15 mouse cellular contexts compared by ENCODE assay signal in the genomic region with DNA sequence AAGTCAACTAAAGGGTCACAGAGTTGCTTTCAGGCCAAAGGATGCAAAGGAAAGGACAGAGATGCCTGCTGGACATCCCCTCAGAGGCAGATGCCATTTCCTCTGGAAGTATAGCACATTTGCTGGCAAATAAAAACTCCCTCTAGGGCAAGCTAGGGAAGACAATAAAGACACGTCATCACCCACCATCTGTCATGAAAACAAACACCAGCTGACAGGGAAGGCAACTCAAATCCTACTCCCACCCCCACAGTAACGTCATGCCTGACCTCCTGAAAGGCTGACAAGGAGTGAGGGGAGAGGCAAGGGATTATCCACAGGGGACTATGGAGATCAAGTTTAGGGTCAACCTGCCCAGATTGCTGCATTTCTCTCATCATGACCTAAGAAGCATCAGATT. TPM values are rescaled to one million over a fixed set of nuclear protein-coding genes. Genes with fewer than 3 reads are reported as not detected.
DNase-seq lines count a peak whose midpoint lies in the region; ATAC-seq lines count a peak whose summit lies in the region.
"Had no signal": no experiment of that assay in that cellular context is flagged by ENCODE, and none has a peak within 500 bp of the region (broad histone marks: within the 10 kb centered on the region; RNA-seq: fewer than 3 reads in every experiment).

No protein-coding gene starts in this region.

- no peak overlapping the region for H3K9ac ChIP-seq in midbrain, embryonic 11.5 days (ENCODE audit: low read length)
- H3K9ac ChIP-seq in midbrain, embryonic 16.5 days (ENCODE audit: low read depth, low read length): no peak overlapping the region
- H3K9ac ChIP-seq: kidney, embryonic 15.5 days; limb, embryonic 15.5 days had no signal

- ATAC-seq in midbrain, embryonic 11.5 days (ENCODE audit: low FRiP score): peak; percentile 92
- no peak for ATAC-seq in midbrain, embryonic 16.5 days
- no peak for ATAC-seq in granulocyte monocyte progenitor cell, adult 5-6 weeks (replicated peaks; ENCODE audit: poor library complexity, severe bottlenecking)

- no peak overlapping the region for H3K4me2 ChIP-seq in midbrain, embryonic 11.5 days
- H3K4me2 ChIP-seq in midbrain, embryonic 16.5 days (ENCODE audit: low read length): no peak overlapping the region
- H3K4me2 ChIP-seq: kidney, embryonic 15.5 days; limb, embryonic 15.5 days had no signal

- no peaks in the 10 kb centered on the region for H3K36me3 ChIP-seq in midbrain, embryonic 11.5 days (ENCODE audit: control insufficient read depth, insufficient read depth, low read length)
- no peaks in the 10 kb centered on the region for H3K36me3 ChIP-seq in midbrain, embryonic 16.5 days (ENCODE audit: control insufficient read depth, insufficient read depth, low read length)
- no peaks in the 10 kb centered on the region for H3K36me3 ChIP-seq in embryonic facial prominence, embryonic 10.5 days (replicated peaks)
- H3K36me3 ChIP-seq: kidney, embryonic 15.5 days; limb, embryonic 15.5 days had no signal

- no peaks in the 10 kb centered on the region for H3K27me3 ChIP-seq in midbrain, embryonic 11.5 days (ENCODE audit: control insufficient read depth, insufficient read depth, low read length)
- no peaks in the 10 kb centered on the region for H3K27me3 ChIP-seq in midbrain, embryonic 16.5 days (ENCODE audit: control insufficient read depth, insufficient read depth, low read depth, low read length)
- H3K27me3 ChIP-seq in embryonic facial prominence, embryonic 10.5 days (replicated peaks; ENCODE audit: low read depth, poor library complexity, severe bottlenecking): no peaks in the 10 kb centered on the region
- H3K27me3 ChIP-seq: kidney, embryonic 15.5 days; limb, embryonic 15.5 days had no signal

- no peak overlapping the region for H3K27ac ChIP-seq in midbrain, embryonic 11.5 days (ENCODE audit: low read depth, low read length)
- H3K27ac ChIP-seq in midbrain, embryonic 16.5 days (ENCODE audit: low read length): no peak overlapping the region
- H3K27ac ChIP-seq in embryonic facial prominence, embryonic 10.5 days (replicated peaks): no peak overlapping the region
- H3K27ac ChIP-seq: kidney, embryonic 15.5 days; limb, embryonic 15.5 days had no signal

- no peak overlapping the region for H3K4me3 ChIP-seq in midbrain, embryonic 11.5 days (ENCODE audit: low read depth, low read length)
- no peak overlapping the region for H3K4me3 ChIP-seq in midbrain, embryonic 16.5 days (ENCODE audit: low read depth, low read length)
- H3K4me3 ChIP-seq in embryonic facial prominence, embryonic 10.5 days: no peak overlapping the region
- H3K4me3 ChIP-seq: kidney, embryonic 15.5 days; limb, embryonic 15.5 days had no signal

- no peaks in the 10 kb centered on the region for H3K4me1 ChIP-seq in midbrain, embryonic 11.5 days (ENCODE audit: control insufficient read depth, insufficient read depth, low read length)
- H3K4me1 ChIP-seq in midbrain, embryonic 16.5 days (ENCODE audit: control insufficient read depth, insufficient read depth, low read length): no peaks in the 10 kb centered on the region
- H3K4me1 ChIP-seq in embryonic facial prominence, embryonic 10.5 days: no peaks in the 10 kb centered on the region
- H3K4me1 ChIP-seq: kidney, embryonic 15.5 days; limb, embryonic 15.5 days had no signal

- peak; percentile 82 for DNase-seq in midbrain, embryonic 11.5 days (ENCODE audit: low spot score, missing footprints)
- DNase-seq in embryonic facial prominence, embryonic 10.5 days (ENCODE audit: low spot score): peak; percentile 11
- DNase-seq in layer of hippocampus, adult 18-20 months (ENCODE audit: low spot score in 2 of 2): peak; percentile 51 to 76
- peak; percentile 92 for DNase-seq in retina, postnatal 1 day
- DNase-seq in B cell, adult 2 months: no peak
- DNase-seq in heart, adult 8-10 months (ENCODE audit: low spot score): no peak
- DNase-seq: lung, postnatal 10 days had no signal

- WGBS in midbrain, embryonic 11.5 days: 4% methylated on average over 2 of the region's 2 CpGs
- 0% methylated on average over 2 of the region's 2 CpGs for WGBS in midbrain, embryonic 16.5 days
- 11% methylated on average over 2 of the region's 2 CpGs for WGBS in embryonic facial prominence, embryonic 10.5 days

- no peaks in the 10 kb centered on the region for H3K9me3 ChIP-seq in midbrain, embryonic 11.5 days (ENCODE audit: control insufficient read depth, low read length)
- no peaks in the 10 kb centered on the region for H3K9me3 ChIP-seq in midbrain, embryonic 16.5 days (replicated peaks; ENCODE audit: control insufficient read depth, low read length, poor library complexity, severe bottlenecking)
- H3K9me3 ChIP-seq in embryonic facial prominence, embryonic 10.5 days: no peaks in the 10 kb centered on the region
- H3K9me3 ChIP-seq: kidney, embryonic 15.5 days; limb, embryonic 15.5 days had no signal

RNA-seq across cellular contexts. Expression of a gene that starts 30.1 kb away (rescaled TPM):
- polyA plus RNA-seq in midbrain, embryonic 11.5 days (2014; fragmentation: Nextera tagmentation; extraction: Ambion mirVana): not detected in 2 replicates
- not detected in 2 replicates for polyA plus RNA-seq in midbrain, embryonic 16.5 days (2015; fragmentation: Nextera tagmentation; extraction: Ambion mirVana)
- not detected in 2 replicates for polyA plus RNA-seq in embryonic facial prominence, embryonic 10.5 days (2016; fragmentation: Nextera tagmentation; extraction: Ambion mirVana)
- not detected for total RNA-seq in layer of hippocampus, adult 18-20 months (2021)
- not detected in 2 replicates for total RNA-seq in granulocyte monocyte progenitor cell, adult 5-6 weeks (2014; fragmentation: Nextera tagmentation)
- total RNA-seq in granulocyte monocyte progenitor cell, adult 5-6 weeks (2017): not detected in 2 replicates
- not detected for total RNA-seq in heart, adult 8-10 months (2022)
- polyA plus RNA-seq: frontal cortex, adult 2 months; heart, embryonic 16.5 days; kidney, embryonic 15.5 days; limb, embryonic 15.5 days; spleen, adult 2 months; thymus, postnatal 0 days had no signal

RNA-seq across cellular contexts. Expression of a gene that starts 35.8 kb away (rescaled TPM):
- polyA plus RNA-seq in midbrain, embryonic 11.5 days (2014; fragmentation: Nextera tagmentation; extraction: Ambion mirVana): 26.0 and 27.5 TPM in 2 replicates
- polyA plus RNA-seq in midbrain, embryonic 16.5 days (2015; fragmentation: Nextera tagmentation; extraction: Ambion mirVana): 1.9 and 2.8 TPM in 2 replicates
- polyA plus RNA-seq in embryonic facial prominence, embryonic 10.5 days (2016; fragmentation: Nextera tagmentation; extraction: Ambion mirVana): 5.9 and 13.1 TPM in 2 replicates
- total RNA-seq in layer of hippocampus, adult 18-20 months (2021): under 1 TPM in 1 of 2 experiments, not detected in 1; 0.10 TPM
- not detected in 2 replicates for total RNA-seq in granulocyte monocyte progenitor cell, adult 5-6 weeks (2014; fragmentation: Nextera tagmentation)
- not detected in 2 replicates for total RNA-seq in granulocyte monocyte progenitor cell, adult 5-6 weeks (2017)
- total RNA-seq in heart, adult 8-10 months (2022): not detected
- polyA plus RNA-seq: heart, embryonic 16.5 days; kidney, embryonic 15.5 days; limb, embryonic 15.5 days had no signal

Comparison
In these comparisons a context has a peak if more than half of its experiments do, and no peak if none do; other contexts are left out.
1. DNase-seq: peak in midbrain, embryonic 11.5 days (single experiment), embryonic facial prominence, embryonic 10.5 days (single experiment), layer of hippocampus, adult 18-20 months (2 of 2) and retina, postnatal 1 day (single experiment); none in B cell, adult 2 months (0 of 2) and heart, adult 8-10 months (single experiment).